Mouse (Mus musculus): ENCODE measurements around the gene Sgsm3.
A peak's percentile ranks its signal among the peaks of the same experiment; 100 is the strongest.

Gene Sgsm3

GRCm38 (mm10) chr15:80979611-80980010 lies 2.0 kb downstream of the Sgsm3 start:
- DNase-seq (ENCODE audit: low spot score in 2 of 2): no peak

GRCm38 (mm10) chr15:80981176-80981575 lies 3.6 kb downstream of the Sgsm3 start:
- no peak for DNase-seq (ENCODE audit: low spot score in 2 of 2)

- no peak for DNase-seq (ENCODE audit: low spot score in 2 of 2)
These were observed 5.7 kb downstream of the Sgsm3 start for GRCm38 (mm10) chr15:80983264-80983663.

- DNase-seq (ENCODE audit: low spot score in 2 of 2): no peak
These were observed 10.8 kb downstream of the Sgsm3 start for GRCm38 (mm10) chr15:80988331-80988730.

GRCm38 (mm10) chr15:80989712-80990111 lies 12.1 kb downstream of the Sgsm3 start:
- no peak for DNase-seq (ENCODE audit: low spot score in 2 of 2)

- DNase-seq (ENCODE audit: low spot score in 2 of 2): no peak
These were observed 17.4 kb downstream of the Sgsm3 start for GRCm38 (mm10) chr15:80994959-80995358.

- no peak for DNase-seq (ENCODE audit: low spot score in 2 of 2)
These were observed 18.7 kb downstream of the Sgsm3 start for GRCm38 (mm10) chr15:80996090-80996835.

- DNase-seq (ENCODE audit: low spot score in 2 of 2): no peak
These were observed 19.5 kb downstream of the Sgsm3 start for GRCm38 (mm10) chr15:80997077-80997476.

GRCm38 (mm10) chr15:81000419-81001138 lies 23.0 kb downstream of the Sgsm3 start:
- DNase-seq (ENCODE audit: low spot score in 2 of 2): no peak

- no peak for DNase-seq (ENCODE audit: low spot score in 2 of 2)
These were observed 28.7 kb downstream of the Sgsm3 start for GRCm38 (mm10) chr15:81006127-81006735.

- no peak for DNase-seq (ENCODE audit: low spot score in 2 of 2)
These were observed 29.8 kb downstream of the Sgsm3 start for GRCm38 (mm10) chr15:81007339-81007738.

- no peak for DNase-seq (ENCODE audit: low spot score in 2 of 2)
These were observed 30.3 kb downstream of the Sgsm3 start for GRCm38 (mm10) chr15:81007905-81008304.

- no peak for DNase-seq (ENCODE audit: low spot score in 2 of 2)
These were observed 31.1 kb downstream of the Sgsm3 start for GRCm38 (mm10) chr15:81008689-81009123.

GRCm38 (mm10) chr15:81010114-81010513 lies 32.5 kb downstream of the Sgsm3 start:
- DNase-seq (ENCODE audit: low spot score in 2 of 2): no peak

- no peak for DNase-seq (ENCODE audit: low spot score in 2 of 2)
These were observed 34.0 kb downstream of the Sgsm3 start for GRCm38 (mm10) chr15:81011523-81011922.

GRCm38 (mm10) chr15:81012359-81012758 lies 34.8 kb downstream of the Sgsm3 start:
- DNase-seq (ENCODE audit: low spot score in 2 of 2): no peak

- DNase-seq (ENCODE audit: low spot score in 2 of 2): no peak
These were observed 35.6 kb downstream of the Sgsm3 start for GRCm38 (mm10) chr15:81013186-81013585.

- DNase-seq (ENCODE audit: low spot score in 2 of 2): no peak
These were observed 37.6 kb downstream of the Sgsm3 start for GRCm38 (mm10) chr15:81015068-81015744.

GRCm38 (mm10) chr15:81016488-81016887 lies 38.9 kb downstream of the Sgsm3 start:
- DNase-seq (ENCODE audit: low spot score in 2 of 2): no peak

GRCm38 (mm10) chr15:81017308-81017707 lies 39.7 kb downstream of the Sgsm3 start:
- DNase-seq (ENCODE audit: low spot score in 2 of 2): no peak

- DNase-seq (ENCODE audit: low spot score in 2 of 2): peak; percentile 80 to 82
These were observed 43.8 kb downstream of the Sgsm3 start for GRCm38 (mm10) chr15:81021377-81021776.

GRCm38 (mm10) chr15:81022437-81022836 lies 44.9 kb downstream of the Sgsm3 start:
- DNase-seq (ENCODE audit: low spot score in 2 of 2): no peak

All from spleen, postnatal 36 days (tissue).